Mouse (Mus musculus): ENCODE measurements around the gene Mtnr1b.

Gene Mtnr1b

GRCm38 (mm10) chr9:15800402-15800801, 74.0 kb downstream of the Mtnr1b start:
- DNase-seq: no peak

- DNase-seq: peak; percentile 8
Measured at GRCm38 (mm10) chr9:15794408-15794807, 79.9 kb downstream of the Mtnr1b start.

GRCm38 (mm10) chr9:15792076-15792475, 82.3 kb downstream of the Mtnr1b start:
- no peak for DNase-seq

- DNase-seq: no peak
Measured at GRCm38 (mm10) chr9:15786610-15787009, 87.7 kb downstream of the Mtnr1b start.

- DNase-seq: no peak
Measured at GRCm38 (mm10) chr9:15786192-15786591, 88.2 kb downstream of the Mtnr1b start.

- no peak for DNase-seq
Measured at GRCm38 (mm10) chr9:15781936-15782335, 92.4 kb downstream of the Mtnr1b start.

GRCm38 (mm10) chr9:15774911-15775310, 99.4 kb downstream of the Mtnr1b start:
- DNase-seq: no peak

Data from kidney, postnatal 14 days (tissue).